Mouse (Mus musculus) embryonic facial prominence, embryonic 10.5 days (tissue): ENCODE results near the gene Ap3b1. TPM values are rescaled to one million over a fixed set of nuclear protein-coding genes. Genes with fewer than 3 reads are reported as not detected.
"Not testable (repeated sequence)": the region's sequence is repeated elsewhere in the genome, so short reads cannot be mapped to it uniquely, and the experiment has no call there.

Experiments
- DNase-seq: peaks from one replicate; pipeline ENCODE4 v3.0.0-alpha.2; 2017; ENCODE audit warnings: low spot score
- H3K27ac ChIP-seq: fragments of 300-500 bp; sonication (generic); replicated peaks from 2 replicates; pipeline ENCODE4 v1.5.1; 2016; ENCODE audit warnings: mild to moderate bottlenecking
- H3K27me3 ChIP-seq: fragments of 300-500 bp; sonication (generic); replicated peaks from 2 replicates; pipeline ENCODE4 v1.6.1; 2016; ENCODE audit warnings: low read depth, mild to moderate bottlenecking; ENCODE audit not compliant: poor library complexity, severe bottlenecking
- H3K36me3 ChIP-seq: fragments of 300-500 bp; sonication (generic); replicated peaks from 2 replicates; pipeline ENCODE4 v1.6.1; 2016; ENCODE audit warnings: mild to moderate bottlenecking, moderate library complexity
- H3K4me1 ChIP-seq: fragments of 300-500 bp; sonication (generic); 2 replicates; pipeline ENCODE4 v1.6.1; 2016
- H3K4me3 ChIP-seq: fragments of 300-500 bp; sonication (generic); 2 replicates; pipeline ENCODE4 v1.5.1; 2016; ENCODE audit warnings: mild to moderate bottlenecking, moderate library complexity
- H3K9me3 ChIP-seq: fragments of 300-500 bp; sonication (generic); 2 replicates; pipeline ENCODE4 v1.6.1; 2016; ENCODE audit warnings: mild to moderate bottlenecking
- WGBS: fragments of 180-500 bp; shearing (Covaris S2); methylation state at CpG from one replicate; pipeline ENCODE4 v1.1.7; 2016; 5-methylcytosine and 5-hydroxymethylcytosine counted together
- polyA plus RNA-seq: library from polyadenylated mRNA; unstranded; fragments of >200 nt; fragmentation: Nextera tagmentation; extraction: Ambion mirVana; gene quantifications from 2 replicates; pipeline ENCODE4 v1.2.1, GENCODE M21; 2016

Ap3b1 gene
- polyA plus RNA-seq, 1 experiment from 2014 or later, result 37.7 TPM

- no peaks in the 10 kb centered on the region for H3K9me3 ChIP-seq
- H3K4me1 ChIP-seq, result peaks cover 18% of the 10 kb centered on the region
- peak overlapping the region; percentile 94 for H3K4me3 ChIP-seq
- peaks cover 9% of the 10 kb centered on the region; the same call in 1 of the 2 replicates for H3K36me3 ChIP-seq
- WGBS, result 1% methylated on average over 9 of the region's 9 CpGs
- no peak for DNase-seq
- peak overlapping the region; percentile 94 for H3K27ac ChIP-seq
- H3K27me3 ChIP-seq, result no peaks in the 10 kb centered on the region
Measured at GRCm38 (mm10) chr13:94358101-94358400, 709 bp upstream of the Ap3b1 start.

DNA sequence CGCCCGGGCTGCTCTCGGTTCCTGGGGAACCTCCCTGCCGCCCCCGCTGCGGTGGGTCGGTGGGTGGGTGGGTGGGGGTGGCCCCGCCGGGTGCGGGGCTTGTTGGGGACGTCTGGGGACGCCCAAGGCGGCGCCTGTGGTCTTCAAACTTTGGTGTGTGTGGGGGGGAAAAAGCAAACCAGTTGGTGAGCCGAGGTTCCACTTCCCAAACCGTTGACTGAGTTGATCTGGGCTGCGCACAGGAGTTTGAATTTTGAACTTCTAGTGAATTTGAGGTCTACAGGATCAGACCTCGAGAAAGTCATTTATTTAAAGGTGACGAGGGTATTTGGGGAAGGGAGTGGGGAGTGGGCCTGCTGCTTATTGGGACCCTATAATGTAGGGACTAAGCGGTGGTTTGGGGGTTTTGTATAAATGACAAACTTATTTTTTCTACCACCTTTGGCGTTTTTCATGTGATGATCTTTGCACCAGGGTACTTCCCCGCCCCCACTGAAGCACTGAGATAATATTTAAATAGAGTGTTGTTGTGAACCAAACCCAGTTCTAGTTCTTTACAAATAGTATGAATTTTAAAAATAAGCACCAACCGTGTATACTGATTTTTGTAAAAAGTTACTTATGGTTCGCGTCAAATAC lies 641 bp downstream of the Ap3b1 start:
- no peaks in the 10 kb centered on the region for H3K9me3 ChIP-seq
- no peaks in the 10 kb centered on the region for H3K27me3 ChIP-seq
- WGBS, result 18% methylated on average over 25 of the region's 25 CpGs
- H3K27ac ChIP-seq, result peak overlapping the region; percentile 94
- H3K4me3 ChIP-seq, result peak overlapping the region; percentile 94
- peaks cover 18% of the 10 kb centered on the region for H3K4me1 ChIP-seq
- no peak for DNase-seq
- peaks cover 15% of the 10 kb centered on the region for H3K36me3 ChIP-seq

GRCm38 (mm10) chr13:94361013-94361580 lies 2.3 kb downstream of the Ap3b1 start:
- Histone ChIP-seq H3K36me3 (peaks cover 19% of the 10 kb centered on the region), H3K4me1 (peaks cover 18% of the 10 kb centered on the region)
- H3K9me3 ChIP-seq, H3K4me3 ChIP-seq, H3K27me3 ChIP-seq, DNase-seq, H3K27ac ChIP-seq: not testable (repeated sequence)
- WGBS, result 92% methylated on average over 10 of the region's 10 CpGs

DNA sequence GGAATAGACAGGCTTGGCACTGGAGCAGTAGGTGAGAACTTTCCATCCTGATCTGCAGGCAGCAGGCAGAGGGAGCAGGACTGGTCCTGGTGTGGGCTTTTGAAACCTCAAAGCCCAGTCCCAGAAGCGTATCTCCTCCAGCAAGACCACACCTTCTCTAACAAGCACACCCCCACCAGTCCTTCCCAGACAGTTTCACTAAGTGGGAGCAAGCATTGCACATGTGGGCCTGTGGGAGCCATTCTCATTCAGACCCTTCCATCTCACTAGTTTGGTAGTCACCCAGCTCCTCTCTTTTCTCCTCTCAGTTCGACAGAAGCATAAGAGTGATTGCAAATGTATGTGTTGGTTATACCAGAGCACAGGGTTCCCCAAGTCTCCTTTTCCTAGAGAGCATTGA lies 5.6 kb downstream of the Ap3b1 start:
- no peak for DNase-seq
- Histone ChIP-seq H3K27me3 (no peaks in the 10 kb centered on the region), H3K36me3 (peaks cover 19% of the 10 kb centered on the region), H3K9me3 (no peaks in the 10 kb centered on the region), H3K4me3 (no peak overlapping the region), H3K27ac (no peak overlapping the region), H3K4me1 (peaks cover 7% of the 10 kb centered on the region; the same call in 1 of the 2 replicates)
- WGBS, result 80% methylated on average over 2 of the region's 2 CpGs

GRCm38 (mm10) chr13:94365108-94365907 lies 6.5 kb downstream of the Ap3b1 start:
- Histone ChIP-seq H3K27ac (no peak overlapping the region), H3K27me3 (no peaks in the 10 kb centered on the region), H3K36me3 (peaks cover 19% of the 10 kb centered on the region), H3K9me3 (no peaks in the 10 kb centered on the region), H3K4me1 (no peaks in the 10 kb centered on the region), H3K4me3 (no peak overlapping the region)
- no peak for DNase-seq
- 89% methylated on average over 13 of the region's 13 CpGs for WGBS

- WGBS, result 92% methylated on average over 2 of the region's 2 CpGs
- H3K9me3 ChIP-seq, result no peaks in the 10 kb centered on the region
- H3K4me1 ChIP-seq, result no peaks in the 10 kb centered on the region
- no peak overlapping the region for H3K4me3 ChIP-seq
- no peak overlapping the region for H3K27ac ChIP-seq
- no peaks in the 10 kb centered on the region for H3K27me3 ChIP-seq
- DNase-seq, result no peak
- H3K36me3 ChIP-seq, result peaks cover 18% of the 10 kb centered on the region
Measured at GRCm38 (mm10) chr13:94367869-94368268, 9.1 kb downstream of the Ap3b1 start.

DNA sequence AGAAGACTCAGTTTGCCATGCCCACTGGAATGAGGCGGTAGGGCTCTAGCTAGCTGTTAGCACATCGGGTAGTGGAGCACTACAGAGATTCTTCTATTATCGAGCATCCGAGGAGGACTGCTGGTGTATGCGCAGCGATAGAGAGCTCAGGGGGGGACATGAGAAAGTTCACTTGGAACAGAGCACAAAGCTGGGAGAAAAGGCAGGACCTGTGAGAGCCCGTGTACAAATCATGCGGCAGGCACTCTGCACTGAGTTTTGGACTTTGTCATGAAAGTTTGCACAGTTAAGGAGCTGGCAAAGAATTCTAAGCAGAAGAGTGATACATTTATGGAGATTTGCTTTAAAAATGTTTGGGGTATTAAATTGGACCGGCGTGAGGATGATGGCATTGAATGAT lies 11.8 kb downstream of the Ap3b1 start:
- Histone ChIP-seq H3K27ac (no peak overlapping the region), H3K9me3 (no peaks in the 10 kb centered on the region), H3K4me3 (no peak overlapping the region), H3K27me3 (no peaks in the 10 kb centered on the region), H3K36me3 (peaks cover 22% of the 10 kb centered on the region; the same call in 1 of the 2 replicates), H3K4me1 (no peaks in the 10 kb centered on the region)
- 95% methylated on average over 10 of the region's 10 CpGs for WGBS
- DNase-seq, result no peak

- WGBS, result 74% methylated on average over 7 of the region's 7 CpGs
- DNase-seq, result no peak
- no peak overlapping the region for H3K27ac ChIP-seq
- H3K4me1 ChIP-seq, result no peaks in the 10 kb centered on the region
- H3K27me3 ChIP-seq, result no peaks in the 10 kb centered on the region
- H3K4me3 ChIP-seq, result no peak overlapping the region
- peaks cover 22% of the 10 kb centered on the region; the same call in 1 of the 2 replicates for H3K36me3 ChIP-seq
- H3K9me3 ChIP-seq, result no peaks in the 10 kb centered on the region
Measured at GRCm38 (mm10) chr13:94372066-94372465, 13.3 kb downstream of the Ap3b1 start.

DNA sequence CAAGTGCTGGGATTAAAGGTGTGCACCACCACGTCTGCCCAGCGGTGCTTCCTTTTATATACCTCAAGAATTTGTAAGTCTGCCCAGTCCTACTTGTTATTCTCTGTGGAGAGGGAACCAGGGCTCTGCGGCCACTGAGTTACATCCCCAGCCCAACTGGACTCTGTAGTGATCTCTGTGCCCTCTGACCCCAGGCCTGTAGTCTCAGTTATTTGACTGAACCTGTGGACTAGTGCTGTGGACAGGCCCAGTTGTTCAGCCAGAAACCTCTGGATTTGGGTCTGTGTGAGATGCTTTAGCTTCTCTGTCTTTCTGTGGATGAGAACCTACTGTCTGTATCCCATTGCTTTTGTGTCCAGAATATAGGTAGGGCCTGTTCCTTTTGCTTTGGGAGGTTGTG lies 15.4 kb downstream of the Ap3b1 start:
- no peaks in the 10 kb centered on the region for H3K9me3 ChIP-seq
- peaks cover 15% of the 10 kb centered on the region for H3K4me1 ChIP-seq
- no peaks in the 10 kb centered on the region for H3K27me3 ChIP-seq
- H3K27ac ChIP-seq, result no peak overlapping the region
- no peak overlapping the region for H3K4me3 ChIP-seq
- H3K36me3 ChIP-seq, result peaks cover 22% of the 10 kb centered on the region; the same call in 1 of the 2 replicates
- no peak for DNase-seq
- 93% methylated on average over 3 of the region's 3 CpGs for WGBS

DNA sequence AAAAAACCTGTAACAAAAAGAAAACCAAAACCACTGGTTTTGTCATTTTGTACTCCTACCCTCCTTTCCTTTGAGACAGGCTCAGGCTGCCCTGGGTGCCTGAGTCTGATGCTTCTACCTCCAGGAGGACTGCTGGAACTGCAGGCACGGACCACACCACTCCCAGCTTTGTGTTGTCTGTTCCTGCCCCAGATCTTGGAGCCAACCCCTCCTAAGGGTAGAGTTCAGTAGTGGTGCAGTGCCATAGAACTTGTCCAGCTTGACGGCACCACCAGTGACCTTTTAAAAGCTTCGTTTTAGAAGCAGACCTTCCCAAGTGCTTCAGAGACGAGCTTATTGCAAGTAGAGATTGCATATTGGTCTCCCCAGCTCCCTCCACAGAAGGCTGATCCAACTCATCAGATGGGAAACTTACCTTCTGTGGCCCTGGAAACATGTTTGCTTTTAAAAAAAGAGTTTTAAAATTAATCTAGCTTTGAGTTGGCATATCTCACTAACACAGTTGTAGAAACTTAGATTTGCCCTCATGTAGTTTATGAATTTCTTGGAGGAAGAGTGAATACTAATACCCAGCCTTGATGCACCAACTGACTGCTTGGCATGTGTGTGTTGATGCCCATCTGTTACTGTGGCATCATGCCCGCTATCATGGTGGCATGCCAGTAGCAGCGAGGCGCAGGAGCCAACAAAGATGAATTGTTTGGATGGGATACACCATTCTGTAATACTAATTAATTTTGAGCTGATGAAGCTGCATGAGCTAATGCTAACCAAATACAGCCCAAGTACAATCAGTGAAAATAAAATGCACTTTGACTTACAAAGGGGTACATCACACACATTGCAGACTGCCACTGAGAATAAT lies 17.0 kb downstream of the Ap3b1 start:
- 89% methylated on average over 7 of the region's 7 CpGs for WGBS
- DNase-seq, result no peak
- Histone ChIP-seq H3K4me1 (peaks cover 15% of the 10 kb centered on the region), H3K36me3 (peaks cover 22% of the 10 kb centered on the region; the same call in 1 of the 2 replicates), H3K4me3 (no peak overlapping the region), H3K9me3 (no peaks in the 10 kb centered on the region), H3K27ac (no peak overlapping the region), H3K27me3 (no peaks in the 10 kb centered on the region)

DNA sequence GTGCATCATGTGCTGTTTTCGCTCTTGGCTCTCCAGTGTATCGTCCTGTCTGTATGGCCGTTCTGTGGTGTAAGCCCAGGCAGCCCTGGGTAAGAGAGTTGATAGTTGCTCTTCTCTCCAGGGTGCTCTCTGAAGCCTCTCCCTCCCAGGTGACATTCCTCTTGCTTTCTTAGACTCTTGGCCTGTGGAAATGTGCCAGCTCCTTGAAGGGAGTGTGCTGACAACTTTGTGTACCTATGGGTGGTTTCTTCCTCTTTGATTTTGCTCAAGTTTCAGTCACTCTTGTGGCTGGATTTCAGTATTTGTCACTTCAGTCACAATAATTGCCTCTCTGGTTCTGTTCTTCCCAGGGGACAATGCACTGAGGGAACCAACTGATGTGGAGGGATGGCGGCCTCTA lies 20.2 kb downstream of the Ap3b1 start:
- Histone ChIP-seq H3K27ac (no peak overlapping the region; the same call in 1 of the 2 replicates), H3K27me3 (no peaks in the 10 kb centered on the region), H3K9me3 (no peaks in the 10 kb centered on the region), H3K4me1 (peaks cover 15% of the 10 kb centered on the region), H3K4me3 (no peak overlapping the region), H3K36me3 (peaks cover 9% of the 10 kb centered on the region; the same call in 1 of the 2 replicates)
- WGBS, result 84% methylated on average over 4 of the region's 4 CpGs
- DNase-seq, result no peak

GRCm38 (mm10) chr13:94381427-94381826 lies 22.7 kb downstream of the Ap3b1 start:
- 88% methylated on average over 4 of the region's 4 CpGs for WGBS
- no peak overlapping the region for H3K4me3 ChIP-seq
- no peaks in the 10 kb centered on the region for H3K9me3 ChIP-seq
- no peaks in the 10 kb centered on the region for H3K36me3 ChIP-seq
- H3K27me3 ChIP-seq, result no peaks in the 10 kb centered on the region
- no peak for DNase-seq
- H3K4me1 ChIP-seq, result peaks cover 15% of the 10 kb centered on the region
- H3K27ac ChIP-seq, result no peak overlapping the region
